Mouse (Mus musculus) ES-Bruce4 (cell line): ENCODE data around the gene Gm45837. TPM values are rescaled to one million over a fixed set of nuclear protein-coding genes. Genes with fewer than 3 reads are reported as not detected.

Source experiments
- H3K27ac ChIP-seq: 2 replicates; pipeline ENCODE4 v1.5.1; 2012; ENCODE audit warnings: low read length, inconsistent platforms; ENCODE audit not compliant: insufficient read depth
- H3K27me3 ChIP-seq: 2 replicates; pipeline ENCODE4 v1.6.1; 2012; ENCODE audit warnings: mild to moderate bottlenecking, low read length, inconsistent platforms; ENCODE audit not compliant: control insufficient read depth, poor library complexity, insufficient read depth, severe bottlenecking
- H3K36me3 ChIP-seq: 2 replicates; pipeline ENCODE4 v1.6.1; 2012; ENCODE audit warnings: inconsistent platforms, mild to moderate bottlenecking, low read length, moderate library complexity; ENCODE audit not compliant: control insufficient read depth, poor library complexity, insufficient read depth, severe bottlenecking
- H3K4me1 ChIP-seq: one replicate; pipeline ENCODE4 v1.8.1; 2011; ENCODE audit warnings: low read length; ENCODE audit not compliant: control insufficient read depth, insufficient read depth
- H3K4me3 ChIP-seq: 2 replicates; pipeline ENCODE4 v1.5.1; 2011; ENCODE audit warnings: low read depth, mild to moderate bottlenecking, low read length
- H3K9ac ChIP-seq: 2 replicates; pipeline ENCODE4 v1.6.1; 2012; ENCODE audit warnings: low read depth, mild to moderate bottlenecking, inconsistent platforms; ENCODE audit not compliant: poor library complexity, severe bottlenecking
- H3K9me3 ChIP-seq: replicated peaks from 2 replicates; pipeline ENCODE4 v1.6.1; 2012; ENCODE audit warnings: mild to moderate bottlenecking, low read length, inconsistent platforms; ENCODE audit not compliant: control insufficient read depth, poor library complexity, insufficient read depth, severe bottlenecking
- CTCF ChIP-seq: IDR thresholded peaks from one replicate; pipeline ENCODE4 v1.8.1; 2011; ENCODE audit warnings: low read depth, low read length
- EP300 ChIP-seq: IDR thresholded peaks from 2 replicates; pipeline ENCODE4 v1.6.1; 2011; ENCODE audit warnings: low read depth, low read length; ENCODE audit not compliant: insufficient read depth
- POLR2A ChIP-seq: IDR thresholded peaks from one replicate; pipeline ENCODE4 v1.8.1; 2011; ENCODE audit warnings: low read length; ENCODE audit not compliant: insufficient read depth
- polyA plus RNA-seq: library from polyadenylated mRNA; stranded (reverse); fragments of >200 nt; gene quantifications from 2 replicates; pipeline ENCODE4 v1.2.4, GENCODE M21; 2011; ENCODE audit warnings: low read depth; ENCODE audit not compliant: missing spikeins, insufficient read depth, insufficient read length

The Gm45837 gene
- polyA plus RNA-seq, 1 experiment = not detected

- TF ChIP-seq EP300 = no peak
- TF ChIP-seq CTCF = no peak
- TF ChIP-seq POLR2A = no peak
- Histone ChIP-seq H3K4me1 (peaks cover 3% of the 10 kb centered on the region), H3K27ac (no peak overlapping the region), H3K4me3 (no peak overlapping the region), H3K9ac (no peak overlapping the region), H3K9me3 (no peaks in the 10 kb centered on the region), H3K36me3 (no peaks in the 10 kb centered on the region), H3K27me3 (no peaks in the 10 kb centered on the region)
Measured at GRCm38 (mm10) chr7:101369666-101370065, 41.0 kb upstream of the Gm45837 start.

GRCm38 (mm10) chr7:101373082-101373481, 37.6 kb upstream of the Gm45837 start:
- Histone ChIP-seq H3K27me3 (no peaks in the 10 kb centered on the region), H3K27ac (no peak overlapping the region), H3K9me3 (no peaks in the 10 kb centered on the region), H3K9ac (no peak overlapping the region), H3K36me3 (no peaks in the 10 kb centered on the region), H3K4me3 (peak overlapping the region; percentile 51), H3K4me1 (peaks cover 3% of the 10 kb centered on the region)
- TF ChIP-seq CTCF (no peak), POLR2A (no peak), EP300 (no peak)

DNA sequence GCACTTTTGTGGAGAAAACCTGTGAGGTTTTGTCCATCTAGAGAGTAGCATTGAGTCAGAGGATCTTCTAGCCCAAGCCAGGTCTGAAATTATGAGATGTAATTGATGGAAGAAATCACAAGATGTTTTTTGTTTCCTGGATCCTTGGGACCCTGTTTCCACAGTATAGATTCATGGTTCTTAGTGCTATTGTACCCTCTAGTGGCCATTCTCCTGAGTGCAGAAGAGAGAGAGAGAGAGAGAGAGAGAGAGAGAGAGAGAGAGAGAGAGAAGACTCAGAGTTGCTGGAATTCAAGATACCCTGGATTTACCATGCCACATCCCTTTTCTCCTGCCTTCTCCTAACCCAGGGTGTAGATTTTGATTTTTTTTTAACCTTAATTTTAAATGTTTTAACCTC, 36.5 kb upstream of the Gm45837 start:
- Histone ChIP-seq H3K9me3 (no peaks in the 10 kb centered on the region), H3K36me3 (no peaks in the 10 kb centered on the region), H3K9ac (no peak overlapping the region), H3K4me1 (peaks cover under 1% of the 10 kb centered on the region), H3K4me3 (no peak overlapping the region), H3K27me3 (no peaks in the 10 kb centered on the region), H3K27ac (no peak overlapping the region)
- no peak for TF ChIP-seq EP300
- TF ChIP-seq POLR2A = no peak
- no peak for TF ChIP-seq CTCF

- H3K27me3 ChIP-seq = no peaks in the 10 kb centered on the region
- H3K9ac ChIP-seq = no peak overlapping the region
- H3K4me1 ChIP-seq = no peaks in the 10 kb centered on the region
- no peaks in the 10 kb centered on the region for H3K36me3 ChIP-seq
- TF ChIP-seq EP300 (no peak), POLR2A (no peak), CTCF (no peak)
- no peak overlapping the region for H3K4me3 ChIP-seq
- no peak overlapping the region for H3K27ac ChIP-seq
- H3K9me3 ChIP-seq = no peaks in the 10 kb centered on the region
Measured at GRCm38 (mm10) chr7:101376701-101377340, 33.9 kb upstream of the Gm45837 start.

- no peaks in the 10 kb centered on the region for H3K4me1 ChIP-seq
- H3K9ac ChIP-seq = no peak overlapping the region
- H3K36me3 ChIP-seq = no peaks in the 10 kb centered on the region
- H3K27me3 ChIP-seq = no peaks in the 10 kb centered on the region
- no peaks in the 10 kb centered on the region for H3K9me3 ChIP-seq
- TF ChIP-seq CTCF (no peak), POLR2A (no peak), EP300 (no peak)
- 0 out of 2 replicates have a peak overlapping the region, but pooled peaks have one; percentile 11 for H3K4me3 ChIP-seq
- H3K27ac ChIP-seq = no peak overlapping the region
Measured at GRCm38 (mm10) chr7:101377741-101378262, 32.9 kb upstream of the Gm45837 start.

- Histone ChIP-seq H3K36me3 (no peaks in the 10 kb centered on the region), H3K4me1 (no peaks in the 10 kb centered on the region), H3K27me3 (no peaks in the 10 kb centered on the region), H3K4me3 (no peak overlapping the region), H3K9ac (no peak overlapping the region), H3K9me3 (no peaks in the 10 kb centered on the region), H3K27ac (no peak overlapping the region)
- TF ChIP-seq CTCF (no peak), EP300 (no peak), POLR2A (no peak)
Measured at GRCm38 (mm10) chr7:101378285-101378684, 32.4 kb upstream of the Gm45837 start.
